Mouse (Mus musculus): Measurements from ENCODE around the gene Ebf1. TPM values are rescaled to one million over a fixed set of nuclear protein-coding genes. Genes with fewer than 3 reads are reported as not detected.

The Ebf1 gene
- polyA plus RNA-seq, 1 experiment from 2014 or later: 12.1 TPM

DNA sequence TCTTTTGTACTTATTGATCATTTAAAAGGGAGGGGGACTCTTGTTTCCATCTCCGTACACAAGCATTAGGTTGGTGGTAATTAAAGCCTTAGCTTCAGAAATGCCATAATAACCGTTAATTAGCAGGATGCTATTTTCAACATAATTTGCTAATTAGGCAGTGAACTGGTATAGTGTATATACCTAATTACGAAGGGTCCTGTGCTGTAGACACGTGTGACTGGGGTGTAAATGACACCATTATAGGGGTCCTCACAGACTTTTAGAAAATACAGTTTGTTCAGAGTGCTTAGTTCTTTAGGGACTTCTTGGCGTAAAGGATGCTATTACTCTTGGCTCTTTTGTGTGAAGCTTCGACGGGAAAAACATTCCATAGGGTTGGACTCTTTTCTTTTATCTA lies 167.9 kb downstream of the Ebf1 start:
- Histone ChIP-seq H3K4me3 (replicated peaks) (no peak overlapping the region), H3K27ac (no peak overlapping the region), H3K9me3 (no peaks in the 10 kb centered on the region), H3K27me3 (replicated peaks) (no peaks in the 10 kb centered on the region), H3K4me1 (replicated peaks) (no peaks in the 10 kb centered on the region), H3K9ac (no peak overlapping the region), H3K4me2 (replicated peaks) (no peak overlapping the region), H3K36me3 (no peaks in the 10 kb centered on the region)
- 68% methylated on average over 7 of the region's 7 CpGs for WGBS
- no peak for ATAC-seq

DNA sequence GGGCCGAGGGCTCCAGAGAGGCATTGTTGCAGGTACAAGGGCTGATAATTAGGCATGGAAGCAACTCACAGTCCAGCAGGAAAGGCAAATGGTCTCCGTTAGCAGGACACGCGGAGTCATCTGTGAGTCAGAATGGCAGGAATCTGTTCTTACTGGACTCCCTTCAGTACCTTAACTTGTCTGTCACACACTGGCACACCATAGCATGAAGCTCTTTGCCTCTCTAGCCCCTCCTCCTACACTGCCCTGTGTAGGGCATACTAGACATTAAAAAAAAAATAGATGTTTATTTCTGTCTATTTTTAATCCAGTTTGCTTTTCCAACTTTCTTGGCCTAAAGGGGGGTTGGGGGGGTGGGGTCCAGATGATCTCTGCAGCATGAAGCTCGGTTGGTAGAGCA lies 168.4 kb downstream of the Ebf1 start:
- H3K9me3 ChIP-seq: no peaks in the 10 kb centered on the region
- no peak overlapping the region for H3K9ac ChIP-seq
- H3K27me3 ChIP-seq (replicated peaks): no peaks in the 10 kb centered on the region
- WGBS: 85% methylated on average over 5 of the region's 5 CpGs
- no peak overlapping the region for H3K4me2 ChIP-seq (replicated peaks)
- H3K4me3 ChIP-seq (replicated peaks): no peak overlapping the region
- no peaks in the 10 kb centered on the region for H3K36me3 ChIP-seq
- H3K27ac ChIP-seq: no peak overlapping the region
- ATAC-seq: no peak
- no peaks in the 10 kb centered on the region for H3K4me1 ChIP-seq (replicated peaks)

DNA sequence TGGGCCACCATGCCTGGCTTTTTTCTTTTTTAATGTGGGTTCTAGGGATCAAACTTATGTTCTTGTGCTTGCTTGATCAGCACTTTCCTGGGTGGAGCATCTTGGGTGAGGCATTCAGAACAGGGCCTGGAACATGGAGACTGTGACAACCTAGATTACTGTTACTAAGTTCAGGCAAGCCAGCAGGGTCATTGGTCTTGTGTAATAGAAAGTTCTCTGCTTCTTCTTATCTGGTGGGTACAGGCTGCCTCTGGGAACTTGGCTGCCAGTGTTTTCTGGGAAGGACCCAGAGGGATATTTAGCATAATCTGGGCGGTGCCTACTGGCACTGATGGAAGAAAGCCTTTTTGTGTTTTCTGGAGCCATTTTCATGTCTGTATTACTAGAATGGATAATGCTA lies 170.9 kb downstream of the Ebf1 start:
- Histone ChIP-seq H3K27me3 (replicated peaks) (no peaks in the 10 kb centered on the region), H3K9me3 (no peaks in the 10 kb centered on the region), H3K9ac (no peak overlapping the region), H3K27ac (no peak overlapping the region), H3K4me1 (replicated peaks) (no peaks in the 10 kb centered on the region), H3K36me3 (no peaks in the 10 kb centered on the region), H3K4me2 (replicated peaks) (no peak overlapping the region), H3K4me3 (replicated peaks) (no peak overlapping the region)
- WGBS: 92% methylated on average over 1 of the region's 1 CpGs
- ATAC-seq: no peak

DNA sequence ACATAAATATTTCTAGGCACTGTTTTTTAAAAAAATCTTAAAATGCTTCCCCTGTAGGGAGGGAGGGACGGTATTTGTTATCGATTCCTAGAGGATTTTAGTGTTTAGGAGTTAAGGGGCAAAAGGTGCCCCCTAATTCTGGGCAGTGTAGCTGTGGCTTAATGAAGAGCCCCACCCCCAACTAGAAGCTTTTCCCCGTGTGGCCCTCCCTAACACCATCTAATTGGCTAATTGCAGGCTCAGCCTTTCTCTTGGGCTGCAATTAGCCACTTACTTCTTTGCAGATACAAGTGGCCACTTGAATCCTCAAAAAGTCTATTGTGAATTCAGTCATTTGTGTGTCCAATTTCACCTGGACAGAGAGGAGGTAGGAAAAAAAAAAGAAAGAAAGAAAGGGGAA lies 175.7 kb downstream of the Ebf1 start:
- no peak for ATAC-seq
- no peaks in the 10 kb centered on the region for H3K4me1 ChIP-seq (replicated peaks)
- no peaks in the 10 kb centered on the region for H3K27me3 ChIP-seq (replicated peaks)
- no peak overlapping the region for H3K27ac ChIP-seq
- H3K4me2 ChIP-seq (replicated peaks): no peak overlapping the region
- no peak overlapping the region for H3K4me3 ChIP-seq (replicated peaks)
- WGBS: 27% methylated on average over 3 of the region's 3 CpGs
- no peak overlapping the region for H3K9ac ChIP-seq
- H3K36me3 ChIP-seq: no peaks in the 10 kb centered on the region
- H3K9me3 ChIP-seq: no peaks in the 10 kb centered on the region

DNA sequence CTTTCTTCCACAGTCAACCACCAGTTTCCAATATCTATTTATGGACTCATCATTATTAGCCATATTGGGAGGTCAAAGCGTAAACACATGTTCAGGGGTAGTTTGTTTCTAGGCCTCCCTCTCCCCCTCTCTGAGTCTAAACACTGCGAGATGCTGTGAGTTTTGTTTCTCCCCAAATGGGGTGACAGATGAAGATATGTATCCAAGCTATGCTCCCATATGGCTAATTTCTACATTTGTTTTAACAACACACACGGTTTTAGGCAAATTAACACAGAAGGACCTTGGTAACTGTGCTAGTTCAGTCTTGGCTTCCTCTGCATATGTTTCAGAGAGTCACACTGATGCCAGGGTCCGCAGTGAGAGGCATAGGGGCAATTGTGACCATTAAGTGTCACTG lies 177.8 kb downstream of the Ebf1 start:
- no peaks in the 10 kb centered on the region for H3K36me3 ChIP-seq
- no peak overlapping the region for H3K9ac ChIP-seq
- 87% methylated on average over 4 of the region's 4 CpGs for WGBS
- H3K27me3 ChIP-seq (replicated peaks): no peaks in the 10 kb centered on the region
- no peak overlapping the region for H3K4me3 ChIP-seq (replicated peaks)
- H3K4me2 ChIP-seq (replicated peaks): no peak overlapping the region
- H3K9me3 ChIP-seq: no peaks in the 10 kb centered on the region
- no peak overlapping the region for H3K27ac ChIP-seq
- no peak for ATAC-seq
- H3K4me1 ChIP-seq (replicated peaks): no peaks in the 10 kb centered on the region

DNA sequence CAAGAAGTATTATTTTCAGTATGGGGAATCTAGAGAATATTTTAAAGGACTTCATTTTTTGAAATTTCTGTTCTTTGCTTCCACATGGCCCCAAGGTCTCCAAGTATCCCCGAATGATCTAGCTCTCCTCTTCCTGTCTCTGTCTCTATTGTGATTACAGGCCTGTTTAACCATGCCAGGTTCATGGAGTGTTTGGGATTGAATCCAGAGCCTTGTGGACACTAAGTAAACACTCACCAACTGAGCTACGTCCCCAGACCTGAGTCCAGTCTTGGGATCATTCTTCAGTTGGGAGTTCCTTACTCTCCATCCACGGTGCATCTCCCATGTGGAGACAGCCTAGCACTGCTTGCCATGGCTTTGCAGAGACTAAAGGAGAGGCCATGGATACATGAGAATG lies 178.7 kb downstream of the Ebf1 start:
- Histone ChIP-seq H3K4me3 (replicated peaks) (no peak overlapping the region), H3K27ac (no peak overlapping the region), H3K9me3 (no peaks in the 10 kb centered on the region), H3K27me3 (replicated peaks) (no peaks in the 10 kb centered on the region), H3K36me3 (no peaks in the 10 kb centered on the region), H3K9ac (no peak overlapping the region), H3K4me2 (replicated peaks) (no peak overlapping the region), H3K4me1 (replicated peaks) (no peaks in the 10 kb centered on the region)
- WGBS: 55% methylated on average over 3 of the region's 3 CpGs
- no peak for ATAC-seq

DNA sequence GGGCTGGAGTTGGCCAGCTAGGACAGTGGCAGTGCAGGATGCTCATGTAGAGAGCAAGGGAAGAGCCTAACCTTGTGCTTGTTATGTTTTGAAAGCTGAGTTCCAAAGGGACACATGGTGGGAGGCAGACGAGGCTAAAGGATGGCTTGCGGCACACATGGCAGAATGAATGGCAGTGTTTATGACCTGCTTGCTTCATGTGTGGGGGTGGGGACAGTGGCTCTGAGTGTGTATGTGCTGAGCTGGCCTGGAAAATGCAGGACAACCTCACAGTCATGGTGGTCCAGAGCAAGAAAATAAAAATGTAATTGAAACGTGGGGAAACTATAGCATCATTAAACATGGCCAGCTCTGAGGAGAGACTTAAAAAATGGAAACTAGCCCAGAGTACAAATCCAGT lies 181.2 kb downstream of the Ebf1 start:
- Histone ChIP-seq H3K27ac (no peak overlapping the region), H3K4me2 (replicated peaks) (no peak overlapping the region), H3K9ac (no peak overlapping the region), H3K9me3 (no peaks in the 10 kb centered on the region), H3K4me1 (replicated peaks) (no peaks in the 10 kb centered on the region), H3K4me3 (replicated peaks) (no peak overlapping the region), H3K36me3 (no peaks in the 10 kb centered on the region), H3K27me3 (replicated peaks) (no peaks in the 10 kb centered on the region)
- no peak for ATAC-seq
- WGBS: 52% methylated on average over 3 of the region's 3 CpGs

DNA sequence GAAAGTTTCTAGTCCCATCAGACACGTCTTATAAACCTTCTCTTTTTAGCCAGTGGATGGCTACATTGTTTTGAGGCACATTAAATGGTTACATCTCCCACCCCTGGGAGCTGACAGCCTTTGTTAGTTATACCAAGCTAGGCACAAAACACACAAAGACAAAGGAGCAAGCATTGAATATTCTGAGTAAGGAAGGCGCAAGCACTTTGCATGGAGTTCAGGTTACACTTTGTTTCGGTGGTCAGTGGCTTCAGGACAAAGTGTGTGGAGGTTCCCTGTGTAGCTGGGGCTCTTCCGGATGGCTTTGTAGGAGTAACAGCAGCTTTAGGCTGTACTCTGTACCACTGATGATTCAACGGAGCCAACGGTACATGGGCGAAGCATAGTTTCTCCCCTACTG lies 186.9 kb downstream of the Ebf1 start:
- Histone ChIP-seq H3K4me2 (replicated peaks) (no peak overlapping the region), H3K9me3 (no peaks in the 10 kb centered on the region), H3K27ac (no peak overlapping the region), H3K4me1 (replicated peaks) (no peaks in the 10 kb centered on the region), H3K4me3 (replicated peaks) (no peak overlapping the region), H3K27me3 (replicated peaks) (no peaks in the 10 kb centered on the region), H3K36me3 (no peaks in the 10 kb centered on the region), H3K9ac (no peak overlapping the region)
- WGBS: 89% methylated on average over 7 of the region's 7 CpGs
- no peak for ATAC-seq

DNA sequence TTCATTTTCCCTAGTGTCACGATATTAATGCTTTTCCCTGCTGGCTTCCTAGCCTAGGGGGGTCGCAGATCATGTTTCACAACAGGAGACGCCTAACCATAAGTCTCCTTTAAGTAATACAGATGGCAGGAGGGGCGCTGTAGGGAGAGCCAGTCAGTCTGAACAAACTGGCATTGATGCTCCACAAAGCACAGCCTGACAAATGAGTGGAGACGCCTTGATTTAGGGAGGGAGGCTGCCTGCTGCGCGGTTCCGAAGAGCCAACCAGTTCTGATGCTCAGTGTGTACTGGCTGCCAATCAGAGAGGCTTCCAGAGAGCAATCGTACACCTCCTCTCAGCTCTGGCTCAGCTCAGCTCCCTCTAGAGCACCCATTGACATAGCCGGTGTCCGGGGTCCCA lies 189.5 kb downstream of the Ebf1 start:
- no peaks in the 10 kb centered on the region for H3K4me1 ChIP-seq (replicated peaks)
- H3K27me3 ChIP-seq (replicated peaks): no peaks in the 10 kb centered on the region
- no peak overlapping the region for H3K9ac ChIP-seq
- 24% methylated on average over 11 of the region's 11 CpGs for WGBS
- H3K4me3 ChIP-seq (replicated peaks): no peak overlapping the region
- ATAC-seq: no peak
- H3K9me3 ChIP-seq: no peaks in the 10 kb centered on the region
- no peaks in the 10 kb centered on the region for H3K36me3 ChIP-seq
- H3K27ac ChIP-seq: no peak overlapping the region
- H3K4me2 ChIP-seq (replicated peaks): no peak overlapping the region

DNA sequence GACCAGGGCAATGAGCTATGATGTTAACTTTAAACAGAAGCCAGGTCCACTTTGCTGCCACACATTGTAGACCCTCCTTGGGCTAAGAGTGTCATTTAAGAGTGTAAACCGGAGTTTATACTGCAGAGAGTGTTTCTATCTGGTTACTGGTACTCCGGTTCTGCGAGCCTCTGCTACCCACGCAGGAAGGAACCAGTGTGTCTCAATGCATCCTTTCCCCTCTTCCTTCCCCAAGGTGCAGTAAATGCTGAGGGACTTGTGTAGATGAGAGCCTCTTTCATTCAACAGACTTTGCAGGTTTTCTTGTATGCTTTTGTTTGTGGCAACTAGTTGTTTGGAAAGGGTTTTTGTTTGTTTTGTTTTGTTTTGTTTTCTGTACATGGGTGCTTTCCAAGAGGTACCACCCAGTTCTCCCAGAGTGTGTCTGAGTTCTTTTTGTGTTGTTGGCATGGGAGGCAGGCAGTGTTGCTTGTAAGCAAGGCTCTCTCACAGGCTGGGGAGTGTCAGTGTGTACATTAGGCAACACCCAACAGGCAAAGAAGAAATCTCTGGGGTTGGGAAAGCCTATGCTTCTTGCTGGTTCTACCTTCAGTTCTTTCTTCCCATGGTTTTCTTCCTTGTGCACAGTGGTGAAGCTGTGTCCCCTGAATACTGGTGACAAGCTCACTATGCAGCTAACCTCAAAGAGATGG lies 191.9 kb downstream of the Ebf1 start:
- H3K27ac ChIP-seq: no peak overlapping the region
- H3K36me3 ChIP-seq: no peaks in the 10 kb centered on the region
- no peak overlapping the region for H3K4me2 ChIP-seq (replicated peaks)
- 74% methylated on average over 4 of the region's 4 CpGs for WGBS
- no peaks in the 10 kb centered on the region for H3K9me3 ChIP-seq
- ATAC-seq: no peak
- no peak overlapping the region for H3K4me3 ChIP-seq (replicated peaks)
- no peak overlapping the region for H3K9ac ChIP-seq
- no peaks in the 10 kb centered on the region for H3K27me3 ChIP-seq (replicated peaks)
- H3K4me1 ChIP-seq (replicated peaks): no peaks in the 10 kb centered on the region

DNA sequence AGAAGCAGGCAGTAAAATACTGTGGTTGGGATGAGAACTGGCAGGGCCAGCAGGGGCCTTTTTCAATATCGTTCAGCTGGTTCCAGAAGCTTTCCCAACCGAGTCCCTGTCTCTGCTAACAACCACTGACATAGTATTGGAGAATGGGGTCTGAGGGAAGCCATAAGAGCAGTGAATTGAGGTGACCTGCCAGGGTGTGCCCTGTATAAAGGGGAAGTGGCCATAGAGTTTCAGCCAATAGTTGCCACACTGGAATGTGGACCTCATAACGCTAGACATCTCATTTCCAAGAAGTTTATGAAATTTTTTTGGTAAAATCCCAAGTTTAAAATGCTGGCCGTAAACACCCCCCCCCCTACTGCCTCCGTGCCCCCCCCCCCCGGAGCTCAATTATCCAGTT lies 193.9 kb downstream of the Ebf1 start:
- no peak overlapping the region for H3K27ac ChIP-seq
- H3K36me3 ChIP-seq: no peaks in the 10 kb centered on the region
- no peaks in the 10 kb centered on the region for H3K27me3 ChIP-seq (replicated peaks)
- H3K9ac ChIP-seq: no peak overlapping the region
- no peak overlapping the region for H3K4me2 ChIP-seq (replicated peaks)
- H3K9me3 ChIP-seq: no peaks in the 10 kb centered on the region
- WGBS: 66% methylated on average over 6 of the region's 6 CpGs
- no peak overlapping the region for H3K4me3 ChIP-seq (replicated peaks)
- ATAC-seq: no peak
- H3K4me1 ChIP-seq (replicated peaks): no peaks in the 10 kb centered on the region

DNA sequence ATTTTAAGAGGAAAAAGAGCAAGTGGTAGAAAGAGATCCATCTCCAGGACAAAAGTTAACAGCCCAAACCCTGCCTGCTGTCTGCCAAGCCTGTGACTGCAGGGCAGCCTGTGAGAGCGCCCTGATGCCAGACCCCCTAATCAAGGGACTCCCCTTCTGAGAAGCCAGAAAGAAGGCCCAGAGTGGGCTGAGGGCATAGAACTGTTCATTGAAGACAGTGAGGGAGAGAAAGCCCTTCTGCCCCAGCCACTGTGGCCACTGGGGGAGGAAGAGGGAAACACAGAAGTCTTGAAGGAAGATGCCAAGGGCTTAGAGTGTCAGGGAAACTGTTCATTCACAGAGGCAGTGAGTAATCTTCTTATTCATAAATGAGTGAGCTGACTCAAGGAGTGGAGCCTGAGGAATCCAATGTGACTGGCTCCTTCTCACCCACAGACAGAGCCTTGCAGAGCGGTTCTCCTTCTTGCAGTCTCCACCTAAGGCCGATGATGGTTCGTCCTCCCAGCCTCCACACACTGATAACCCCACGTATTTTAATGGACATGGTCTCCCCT lies 195.2 kb downstream of the Ebf1 start:
- Histone ChIP-seq H3K4me3 (replicated peaks) (no peak overlapping the region), H3K9me3 (no peaks in the 10 kb centered on the region), H3K4me2 (replicated peaks) (no peak overlapping the region), H3K27ac (no peak overlapping the region), H3K27me3 (replicated peaks) (no peaks in the 10 kb centered on the region), H3K4me1 (replicated peaks) (no peaks in the 10 kb centered on the region), H3K36me3 (no peaks in the 10 kb centered on the region), H3K9ac (no peak overlapping the region)
- no peak for ATAC-seq
- 90% methylated on average over 5 of the region's 5 CpGs for WGBS

DNA sequence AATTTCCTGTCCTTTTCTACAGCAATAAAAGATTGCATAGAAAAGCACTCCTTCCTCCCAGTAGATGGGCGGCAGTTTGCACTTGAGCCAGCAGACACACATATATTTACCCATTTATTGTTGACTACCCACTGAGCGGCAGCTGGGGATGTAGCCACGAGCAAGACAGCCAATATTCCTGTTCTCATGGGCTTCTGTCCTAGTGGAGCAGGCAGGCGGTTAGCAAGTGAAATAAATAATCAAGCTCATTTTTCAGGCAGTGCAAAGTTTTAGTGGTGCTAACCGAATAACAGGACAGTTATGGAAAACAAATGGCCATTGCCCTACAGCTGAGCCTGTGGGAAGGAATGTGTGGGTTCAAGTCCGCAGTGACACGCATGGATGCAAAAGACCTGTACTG lies 196.4 kb downstream of the Ebf1 start:
- no peaks in the 10 kb centered on the region for H3K4me1 ChIP-seq (replicated peaks)
- no peaks in the 10 kb centered on the region for H3K9me3 ChIP-seq
- no peaks in the 10 kb centered on the region for H3K36me3 ChIP-seq
- ATAC-seq: no peak
- no peaks in the 10 kb centered on the region for H3K27me3 ChIP-seq (replicated peaks)
- no peak overlapping the region for H3K9ac ChIP-seq
- WGBS: 68% methylated on average over 7 of the region's 7 CpGs
- H3K4me3 ChIP-seq (replicated peaks): no peak overlapping the region
- no peak overlapping the region for H3K4me2 ChIP-seq (replicated peaks)
- no peak overlapping the region for H3K27ac ChIP-seq

Measured in intestine, embryonic 15.5 days (tissue).